20 mouse cellular contexts compared by ENCODE assay signal in genomic region chr11:21343490-21343889, GRCm38 (mm10).
"Had no signal": no experiment of that assay in that cellular context is flagged by ENCODE, and none has a peak within 500 bp of the region (broad histone marks: within the 10 kb centered on the region; RNA-seq: fewer than 3 reads in every experiment).

No protein-coding gene starts in this region.

- H3K4me2 ChIP-seq: kidney, embryonic 15.5 days; lung, embryonic 15.5 days; midbrain, embryonic 12.5 days; midbrain, embryonic 15.5 days; neural tube, embryonic 12.5 days; neural tube, embryonic 15.5 days had no signal

- H3K4me1 ChIP-seq: kidney, embryonic 15.5 days; lung, embryonic 15.5 days; midbrain, embryonic 12.5 days; midbrain, embryonic 15.5 days; neural tube, embryonic 12.5 days; neural tube, embryonic 15.5 days had no signal

- DNase-seq: kidney, adult 2 months; kidney, postnatal 10 days; kidney, postnatal 36 days; layer of hippocampus, postnatal 36 days; lung, adult 18-20 months; lung, postnatal 10 days; lung, postnatal 36 days; right cerebral cortex, adult 18-20 months; right cerebral cortex, postnatal 14 days; right cerebral cortex, postnatal 4 days; thymus, postnatal 25 days had no signal

- H3K4me3 ChIP-seq: kidney, embryonic 15.5 days; left cerebral cortex, adult 2 months; lung, embryonic 15.5 days; midbrain, embryonic 12.5 days; midbrain, embryonic 15.5 days; neural tube, embryonic 12.5 days; neural tube, embryonic 15.5 days had no signal

- ATAC-seq: intestine, postnatal 0 days; midbrain, embryonic 15.5 days had no signal

- H3K27me3 ChIP-seq: kidney, embryonic 15.5 days; lung, embryonic 15.5 days; midbrain, embryonic 12.5 days; midbrain, embryonic 15.5 days; neural tube, embryonic 12.5 days; neural tube, embryonic 15.5 days had no signal

- H3K9ac ChIP-seq: kidney, embryonic 15.5 days; lung, embryonic 15.5 days; midbrain, embryonic 12.5 days; midbrain, embryonic 15.5 days; neural tube, embryonic 12.5 days; neural tube, embryonic 15.5 days had no signal

- H3K9me3 ChIP-seq: kidney, embryonic 15.5 days; lung, embryonic 15.5 days; midbrain, embryonic 12.5 days; midbrain, embryonic 15.5 days; neural tube, embryonic 12.5 days; neural tube, embryonic 15.5 days had no signal

- H3K36me3 ChIP-seq: midbrain, embryonic 15.5 days had no signal

- H3K27ac ChIP-seq: kidney, embryonic 15.5 days; left cerebral cortex, adult 2 months; lung, embryonic 15.5 days; midbrain, embryonic 12.5 days; midbrain, embryonic 15.5 days; neural tube, embryonic 12.5 days; neural tube, embryonic 15.5 days; stomach, postnatal 0 days had no signal
